Mouse (Mus musculus): ENCODE results near the gene Anks6.

GRCm38 (mm10) chr4:46988257-46988656, 69.0 kb downstream of the Anks6 start:
- TF ChIP-seq EP300 (IDR thresholded peaks at IDR 0.05; ENCODE audit: low read depth): no peak
- TF ChIP-seq CTCF (IDR thresholded peaks at IDR 0.05; ENCODE audit: low read depth): no peak
